Mouse (Mus musculus) kidney, postnatal 0 days (tissue): ENCODE results near the gene Nfkb2. TPM values are rescaled to one million over a fixed set of nuclear protein-coding genes. Genes with fewer than 3 reads are reported as not detected.

Experiments used
- ATAC-seq: fragments of 200-750 bp; cut with Nextera tagmentation; replicated peaks from 2 replicates; pipeline ENCODE4 v1.8.0; 2017; ENCODE audit warnings: low read depth, moderate number of reproducible peaks, moderate TSS enrichment, moderate library complexity; ENCODE audit not compliant: low FRiP score
- DNase-seq: peaks from one replicate; pipeline ENCODE4 v3.0.0-alpha.2; 2016; ENCODE audit warnings: low spot score
- H3K27ac ChIP-seq: fragments of 300-500 bp; sonication (generic); 2 replicates; pipeline ENCODE4 v1.5.1; 2014; ENCODE audit warnings: mild to moderate bottlenecking
- H3K27me3 ChIP-seq: fragments of 300-500 bp; sonication (generic); 2 replicates; pipeline ENCODE4 v1.6.1; 2014; ENCODE audit warnings: low read length, mixed read lengths; ENCODE audit not compliant: insufficient read depth
- H3K36me3 ChIP-seq: fragments of 300-500 bp; sonication (generic); 2 replicates; pipeline ENCODE4 v1.6.1; 2014; ENCODE audit warnings: low read length, mixed read lengths; ENCODE audit not compliant: insufficient read depth
- H3K4me1 ChIP-seq: fragments of 300-500 bp; sonication (generic); replicated peaks from 2 replicates; pipeline ENCODE4 v1.6.1; 2014; ENCODE audit warnings: antibody characterized with exemption, low read length, mixed read lengths; ENCODE audit not compliant: insufficient read depth
- H3K4me2 ChIP-seq: fragments of 300-500 bp; sonication (generic); 2 replicates; pipeline ENCODE4 v1.6.1; 2014; ENCODE audit warnings: mild to moderate bottlenecking, low read length, moderate library complexity, mixed read lengths
- H3K4me3 ChIP-seq: fragments of 300-500 bp; sonication (generic); replicated peaks from 2 replicates; pipeline ENCODE4 v1.5.1; 2014; ENCODE audit warnings: low read depth, low read length
- H3K9ac ChIP-seq: fragments of 300-500 bp; sonication (generic); 2 replicates; pipeline ENCODE4 v1.6.1; 2014; ENCODE audit warnings: low read depth, low read length
- H3K9me3 ChIP-seq: fragments of 300-500 bp; sonication (generic); replicated peaks from 2 replicates; pipeline ENCODE4 v1.6.1; 2016; ENCODE audit warnings: low read length, inconsistent platforms, mixed read lengths
- CTCF ChIP-seq: IDR thresholded peaks from 2 replicates; pipeline ENCODE4 v1.5.1; 2016; ENCODE audit warnings: antibody characterized with exemption, low read depth, mild to moderate bottlenecking, moderate library complexity
- WGBS: fragments of 180-500 bp; shearing (Covaris S2); extraction: QIAGEN DNeasy Blood & Tissue Kit; methylation state at CpG from one replicate; pipeline ENCODE4 v1.1.7; 2014; 5-methylcytosine and 5-hydroxymethylcytosine counted together
- polyA plus RNA-seq: library from polyadenylated mRNA; unstranded; fragments of >200 nt; fragmentation: Nextera tagmentation; extraction: Ambion mirVana; gene quantifications from 2 replicates; pipeline ENCODE4 v1.2.1, GENCODE M21; 2015

The Nfkb2 gene
- polyA plus RNA-seq, 1 experiment from 2014 or later = 8.7 TPM

- no peak overlapping the region for H3K9ac ChIP-seq
- 94% methylated on average over 1 of the region's 1 CpGs for WGBS
- no peak for ATAC-seq
Measured at GRCm38 (mm10) chr19:46347146-46347545, 43.0 kb downstream of the Nfkb2 start.

GRCm38 (mm10) chr19:46347936-46348668, 44.0 kb downstream of the Nfkb2 start:
- peak; percentile 68 for DNase-seq

More at GRCm38 (mm10) chr19:46347146-46347545, 43.0 kb downstream of the Nfkb2 start:
- Histone ChIP-seq H3K4me1 (peaks cover 9% of the 10 kb centered on the region; the same call in 1 of the 2 replicates), H3K36me3 (no peaks in the 10 kb centered on the region), H3K4me2 (no peak overlapping the region), H3K9me3 (no peaks in the 10 kb centered on the region), H3K27ac (no peak overlapping the region), H3K27me3 (no peaks in the 10 kb centered on the region), H3K4me3 (no peak overlapping the region)
- TF ChIP-seq CTCF = no peak
- DNase-seq = no peak

GRCm38 (mm10) chr19:46348761-46349458, 44.8 kb downstream of the Nfkb2 start:
- H3K4me3 ChIP-seq = peak overlapping the region; percentile 59
- DNase-seq (peak; percentile 83), ATAC-seq (peak; percentile 81)
- H3K9ac ChIP-seq = peak overlapping the region; percentile 80
- H3K4me2 ChIP-seq = peak overlapping the region; percentile 87
- TF ChIP-seq CTCF = no peak
- H3K27ac ChIP-seq = peak overlapping the region; percentile 85
- H3K36me3 ChIP-seq = no peaks in the 10 kb centered on the region
- H3K27me3 ChIP-seq = no peaks in the 10 kb centered on the region
- H3K9me3 ChIP-seq = no peaks in the 10 kb centered on the region
- WGBS = under 1% methylated on average over 67 of the region's 78 CpGs
- H3K4me1 ChIP-seq = peaks cover 9% of the 10 kb centered on the region; the same call in 1 of the 2 replicates

More at GRCm38 (mm10) chr19:46347936-46348668, 44.0 kb downstream of the Nfkb2 start:
- Histone ChIP-seq H3K4me1 (peaks cover 9% of the 10 kb centered on the region; the same call in 1 of the 2 replicates), H3K9me3 (no peaks in the 10 kb centered on the region), H3K27me3 (no peaks in the 10 kb centered on the region), H3K27ac (peak overlapping the region; percentile 85), H3K9ac (peak overlapping the region; percentile 80), H3K4me2 (peak overlapping the region; percentile 87), H3K36me3 (no peaks in the 10 kb centered on the region), H3K4me3 (peak overlapping the region; percentile 59)
- WGBS = 23% methylated on average over 14 of the region's 14 CpGs
- no peak for TF ChIP-seq CTCF
- ATAC-seq = no peak

GRCm38 (mm10) chr19:46349550-46349949, 45.4 kb downstream of the Nfkb2 start:
- ATAC-seq = peak; percentile 49
- H3K27me3 ChIP-seq = no peaks in the 10 kb centered on the region
- peaks cover 9% of the 10 kb centered on the region; the same call in 1 of the 2 replicates for H3K4me1 ChIP-seq
- no peaks in the 10 kb centered on the region for H3K36me3 ChIP-seq
- H3K9me3 ChIP-seq = no peaks in the 10 kb centered on the region
- H3K27ac ChIP-seq = no peak overlapping the region; the same call in 1 of the 2 replicates
- DNase-seq = no peak
- H3K4me2 ChIP-seq = peak overlapping the region; percentile 87
- 30% methylated on average over 6 of the region's 6 CpGs for WGBS
- H3K4me3 ChIP-seq = peak overlapping the region; percentile 59
- no peak for TF ChIP-seq CTCF
- peak overlapping the region; percentile 80; the same call in 1 of the 2 replicates for H3K9ac ChIP-seq

GRCm38 (mm10) chr19:46350168-46350932, 46.2 kb downstream of the Nfkb2 start, which contains the start of gene 2310034G01Rik:
Gene 2310034G01Rik, minus strand, starts transcription at chr19:46350302.
- H3K4me2 ChIP-seq = peak within 1 kb of the TSS; percentile 87
- H3K27me3 ChIP-seq = no peaks in the 10 kb centered on the region
- H3K27ac ChIP-seq = peak within 1 kb of the TSS; percentile 85
- H3K36me3 ChIP-seq = no peaks in the 10 kb centered on the region
- ATAC-seq (no peak), DNase-seq (no peak)
- H3K9ac ChIP-seq = peak within 1 kb of the TSS; percentile 80
- peak within 1 kb of the TSS; percentile 59 for H3K4me3 ChIP-seq
- H3K9me3 ChIP-seq = no peaks in the 10 kb centered on the region
- no peak for TF ChIP-seq CTCF
- 61% methylated on average over 10 of the region's 10 CpGs for WGBS
- peaks cover 9% of the 10 kb centered on the region; the same call in 1 of the 2 replicates for H3K4me1 ChIP-seq

- H3K4me3 ChIP-seq = peak overlapping the region; percentile 50
Measured at GRCm38 (mm10) chr19:46356701-46357138, 52.6 kb downstream of the Nfkb2 start.

More at GRCm38 (mm10) chr19:46356701-46357138, 52.6 kb downstream of the Nfkb2 start:
- H3K4me1 ChIP-seq = 0 out of 2 replicates have a peak, but pooled peaks cover 6% of the 10 kb centered on the region
- WGBS = under 1% methylated on average over 29 of the region's 29 CpGs
- TF ChIP-seq CTCF = no peak
- no peaks in the 10 kb centered on the region for H3K9me3 ChIP-seq
- no peaks in the 10 kb centered on the region for H3K36me3 ChIP-seq
- peak overlapping the region; percentile 57 for H3K9ac ChIP-seq
- H3K4me2 ChIP-seq = peak overlapping the region; percentile 89
- DNase-seq = peak; percentile 92
- ATAC-seq = peak; percentile 91
- no peak overlapping the region for H3K27ac ChIP-seq
- H3K27me3 ChIP-seq = no peaks in the 10 kb centered on the region
